Mouse (Mus musculus) lung, embryonic 16.5 days (tissue): ENCODE data around the gene Tssk1. TPM values are rescaled to one million over a fixed set of nuclear protein-coding genes. Genes with fewer than 3 reads are reported as not detected.

Source experiments
- ATAC-seq: fragments of 200-750 bp; cut with Nextera tagmentation; 2 replicates; pipeline ENCODE4 v1.8.0; 2017; ENCODE audit warnings: low read depth, mild to moderate bottlenecking, moderate library complexity
- H3K27ac ChIP-seq: fragments of 300-500 bp; sonication (generic); 2 replicates; pipeline ENCODE4 v1.5.1; 2014; ENCODE audit warnings: mild to moderate bottlenecking, control low read depth, low read length
- H3K27me3 ChIP-seq: fragments of 300-500 bp; sonication (generic); 2 replicates; pipeline ENCODE4 v1.6.1; 2014; ENCODE audit warnings: low read depth, low read length, mixed read lengths; ENCODE audit not compliant: control insufficient read depth, insufficient read depth
- H3K36me3 ChIP-seq: fragments of 300-500 bp; sonication (generic); 2 replicates; pipeline ENCODE4 v1.6.1; 2014; ENCODE audit warnings: low read length; ENCODE audit not compliant: control insufficient read depth, insufficient read depth
- H3K4me1 ChIP-seq: fragments of 300-500 bp; sonication (generic); replicated peaks from 2 replicates; pipeline ENCODE4 v1.6.1; 2014; ENCODE audit warnings: low read length, mixed read lengths; ENCODE audit not compliant: control insufficient read depth, insufficient read depth
- H3K4me2 ChIP-seq: fragments of 300-500 bp; sonication (generic); 2 replicates; pipeline ENCODE4 v1.6.1; 2014; ENCODE audit warnings: low read depth, low read length, control low read depth
- H3K4me3 ChIP-seq: fragments of 300-500 bp; sonication (generic); 2 replicates; pipeline ENCODE4 v1.5.1; 2014; ENCODE audit warnings: mild to moderate bottlenecking, low read length, control low read depth
- H3K9ac ChIP-seq: fragments of 300-500 bp; sonication (generic); 2 replicates; pipeline ENCODE4 v1.6.1; 2014; ENCODE audit warnings: low read length, control low read depth
- H3K9me3 ChIP-seq: fragments of 300-500 bp; sonication (generic); 2 replicates; pipeline ENCODE4 v1.6.1; 2016; ENCODE audit warnings: low read length; ENCODE audit not compliant: control insufficient read depth
- WGBS: fragments of 180-500 bp; shearing (Covaris S2); extraction: QIAGEN DNeasy Blood & Tissue Kit; methylation state at CpG from one replicate; pipeline ENCODE4 v1.1.7; 2014; 5-methylcytosine and 5-hydroxymethylcytosine counted together
- polyA plus RNA-seq: library from polyadenylated mRNA; unstranded; fragments of >200 nt; fragmentation: Nextera tagmentation; extraction: Ambion mirVana; gene quantifications from 2 replicates; pipeline ENCODE4 v1.2.1, GENCODE M21; 2015

Gene Tssk1
- 0.08 TPM in 1 of 2 replicates, not detected in the other for polyA plus RNA-seq

DNA sequence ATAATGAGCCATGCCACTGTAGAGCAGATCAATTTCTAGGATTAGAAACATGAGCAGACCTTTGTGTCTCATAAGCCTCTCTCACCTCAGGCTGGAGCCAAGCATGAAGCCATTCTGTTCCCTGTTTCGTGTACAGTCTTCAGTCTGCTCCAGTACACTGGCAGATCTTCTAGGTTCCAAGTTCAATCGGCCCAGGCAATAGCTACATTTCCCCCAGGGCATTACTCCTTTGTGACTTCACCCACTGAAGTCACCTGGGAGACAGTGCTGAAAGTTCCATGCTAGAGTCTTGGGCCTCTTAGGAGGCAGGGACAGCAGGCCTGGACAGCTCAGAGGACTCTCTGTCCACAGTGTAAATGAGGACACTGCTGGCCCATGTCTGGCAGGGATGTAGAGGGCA, at the start of gene Tssk1:
Tssk1 (plus strand) TSS at position 301 of the 400 bp plus-strand sequence.
- H3K9ac ChIP-seq, result no peak within 1 kb of the TSS
- no peaks in the 10 kb centered on the region for H3K36me3 ChIP-seq
- H3K4me2 ChIP-seq, result no peak within 1 kb of the TSS
- no peak for ATAC-seq
- no peak within 1 kb of the TSS for H3K27ac ChIP-seq
- peaks cover 18% of the 10 kb centered on the region for H3K4me1 ChIP-seq
- no peaks in the 10 kb centered on the region for H3K9me3 ChIP-seq
- 65% methylated on average over 2 of the region's 2 CpGs for WGBS
- no peak within 1 kb of the TSS for H3K4me3 ChIP-seq
- H3K27me3 ChIP-seq, result no peaks in the 10 kb centered on the region; the same call in 1 of the 2 replicates

DNA sequence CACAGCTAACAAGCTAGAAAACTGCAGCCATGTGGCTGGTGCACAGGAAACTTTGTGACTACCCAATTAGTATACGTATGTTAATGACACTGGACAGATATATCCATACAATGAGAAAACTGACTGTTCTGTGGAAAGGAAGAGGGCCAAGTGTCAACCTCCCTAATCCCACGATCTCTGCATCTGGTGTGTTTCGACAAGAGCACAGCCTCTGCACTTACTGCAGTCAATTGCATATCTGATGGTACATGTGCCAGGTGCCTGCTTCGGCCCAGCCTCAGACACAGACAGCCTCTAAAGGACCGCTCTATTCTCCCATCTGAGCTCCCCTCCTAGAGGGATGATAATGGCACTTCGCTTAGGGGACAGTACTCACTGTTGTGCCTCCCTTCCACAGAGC, 45.6 kb upstream of the Tssk1 start:
- ATAC-seq, result no peak
- Histone ChIP-seq H3K9ac (no peak overlapping the region), H3K36me3 (peaks cover 45% of the 10 kb centered on the region), H3K27ac (no peak overlapping the region), H3K27me3 (no peaks in the 10 kb centered on the region), H3K4me2 (no peak overlapping the region), H3K9me3 (no peaks in the 10 kb centered on the region), H3K4me1 (no peaks in the 10 kb centered on the region), H3K4me3 (no peak overlapping the region)
- 93% methylated on average over 6 of the region's 6 CpGs for WGBS

DNA sequence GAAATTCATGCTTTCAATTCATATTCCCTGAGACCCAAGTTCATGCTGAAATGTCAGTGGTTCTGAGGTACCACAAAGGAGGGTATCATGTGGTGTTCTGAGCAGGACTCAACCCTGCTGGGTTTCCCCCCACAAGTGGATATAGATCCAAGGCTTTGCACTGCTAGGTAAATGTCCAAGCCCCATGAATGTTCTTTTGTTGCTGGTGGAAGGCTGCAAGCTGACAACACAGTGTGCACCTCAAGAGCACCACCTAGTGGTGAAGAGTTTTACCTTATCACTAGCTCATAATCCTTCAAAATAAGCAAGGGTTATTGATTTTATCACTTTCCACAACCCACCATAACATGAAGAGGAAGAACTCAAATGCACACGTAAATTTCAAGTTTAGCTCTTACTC, 45.1 kb upstream of the Tssk1 start:
- WGBS, result 26% methylated on average over 1 of the region's 1 CpGs

DNA sequence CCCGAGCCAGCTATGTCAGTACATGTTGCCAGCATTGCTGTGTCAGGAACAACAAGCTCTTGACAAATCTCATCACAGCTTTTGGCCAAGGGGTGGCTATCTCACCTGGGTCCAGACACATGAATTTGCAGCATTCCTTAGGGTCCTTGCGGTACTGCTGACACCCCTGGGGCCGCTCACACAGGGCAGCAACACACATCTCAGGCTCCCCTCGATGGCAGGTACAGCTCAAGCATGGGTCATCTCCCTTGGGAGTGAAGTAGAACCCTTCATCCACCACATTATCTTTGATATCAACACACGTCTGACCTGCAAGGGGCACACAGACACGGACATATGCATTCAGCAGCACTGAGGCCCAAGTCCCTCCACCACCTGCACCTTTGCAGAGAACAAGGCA, 44.5 kb upstream of the Tssk1 start:
- peaks cover 41% of the 10 kb centered on the region for H3K36me3 ChIP-seq
- no peak overlapping the region for H3K4me2 ChIP-seq
- no peaks in the 10 kb centered on the region for H3K4me1 ChIP-seq
- no peak overlapping the region for H3K4me3 ChIP-seq
- H3K27ac ChIP-seq, result no peak overlapping the region
- H3K9ac ChIP-seq, result no peak overlapping the region
- 78% methylated on average over 6 of the region's 6 CpGs for WGBS
- no peaks in the 10 kb centered on the region for H3K27me3 ChIP-seq
- no peaks in the 10 kb centered on the region for H3K9me3 ChIP-seq
- no peak for ATAC-seq

More for the DNA sequence above, 45.1 kb upstream of the Tssk1 start:
- Histone ChIP-seq H3K4me3 (no peak overlapping the region), H3K27me3 (no peaks in the 10 kb centered on the region), H3K9me3 (no peaks in the 10 kb centered on the region), H3K4me2 (no peak overlapping the region), H3K36me3 (peaks cover 41% of the 10 kb centered on the region), H3K9ac (no peak overlapping the region), H3K4me1 (no peaks in the 10 kb centered on the region), H3K27ac (no peak overlapping the region)
- ATAC-seq, result no peak

DNA sequence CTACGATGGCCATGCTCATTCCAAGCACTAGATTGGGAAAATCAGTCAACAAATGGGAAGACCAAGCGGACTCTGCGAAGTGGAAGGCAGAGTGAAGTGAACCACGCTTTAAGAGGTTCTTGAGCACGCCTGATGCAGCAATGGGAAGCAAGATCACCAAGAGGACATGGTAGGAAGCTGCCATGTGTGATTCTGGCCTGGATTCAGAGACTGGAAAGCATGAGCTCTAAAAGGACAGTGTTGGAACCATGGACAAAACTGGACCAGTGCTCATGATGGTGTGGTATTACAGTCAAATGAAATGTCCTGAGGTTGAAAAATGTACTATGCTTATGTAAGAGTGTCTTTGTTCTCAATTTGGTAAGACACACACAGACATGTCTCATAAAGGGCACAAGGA, 42.7 kb upstream of the Tssk1 start:
- Histone ChIP-seq H3K4me1 (no peaks in the 10 kb centered on the region), H3K9me3 (no peaks in the 10 kb centered on the region), H3K27ac (no peak overlapping the region), H3K4me2 (no peak overlapping the region), H3K36me3 (peaks cover 35% of the 10 kb centered on the region), H3K4me3 (no peak overlapping the region), H3K9ac (no peak overlapping the region), H3K27me3 (no peaks in the 10 kb centered on the region)
- WGBS, result 97% methylated on average over 5 of the region's 5 CpGs
- ATAC-seq, result no peak

DNA sequence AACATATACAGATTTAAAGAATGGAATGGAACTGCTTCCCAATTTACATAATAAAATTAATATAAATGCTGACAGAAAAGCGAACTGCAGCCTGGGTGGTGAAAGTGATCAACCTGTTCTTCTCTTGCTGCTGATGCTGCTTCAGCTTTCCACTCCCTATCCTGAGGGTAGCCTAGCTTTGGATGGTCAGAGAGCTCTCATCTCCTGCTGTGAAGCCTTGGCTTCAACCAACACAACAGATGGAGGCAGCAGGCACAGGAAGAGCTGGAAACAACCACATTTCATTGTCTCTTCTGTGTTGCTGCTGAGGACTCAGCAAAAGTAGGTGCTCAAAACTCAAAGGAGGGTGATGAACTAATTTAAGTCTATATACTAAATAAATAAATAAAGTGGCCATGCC, 42.2 kb upstream of the Tssk1 start:
- Histone ChIP-seq H3K4me1 (no peaks in the 10 kb centered on the region), H3K4me3 (no peak overlapping the region), H3K9ac (no peak overlapping the region), H3K36me3 (peaks cover 40% of the 10 kb centered on the region), H3K4me2 (no peak overlapping the region), H3K27me3 (no peaks in the 10 kb centered on the region), H3K9me3 (no peaks in the 10 kb centered on the region), H3K27ac (no peak overlapping the region)
- 93% methylated on average over 1 of the region's 1 CpGs for WGBS
- no peak for ATAC-seq

DNA sequence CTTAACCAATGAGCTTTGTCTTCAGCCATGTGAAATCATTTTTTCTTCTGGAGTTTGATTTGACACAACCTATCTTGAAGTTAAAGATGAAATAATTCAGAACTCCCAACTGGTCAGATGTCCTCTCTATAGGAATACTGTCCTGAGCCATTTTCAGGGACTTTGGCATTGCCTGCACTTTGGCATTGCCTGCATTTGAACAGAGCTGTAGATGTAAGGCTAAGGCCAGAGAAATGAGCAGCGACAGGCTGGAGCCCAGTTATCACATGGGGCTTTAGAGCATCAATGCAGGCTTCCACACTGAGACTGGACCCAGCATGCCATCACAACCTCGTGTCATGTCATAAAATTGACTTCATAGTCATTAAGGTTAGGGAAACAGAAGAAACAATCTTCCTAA, 40.8 kb upstream of the Tssk1 start:
- no peak overlapping the region for H3K9ac ChIP-seq
- 79% methylated on average over 2 of the region's 2 CpGs for WGBS
- no peak for ATAC-seq

DNA sequence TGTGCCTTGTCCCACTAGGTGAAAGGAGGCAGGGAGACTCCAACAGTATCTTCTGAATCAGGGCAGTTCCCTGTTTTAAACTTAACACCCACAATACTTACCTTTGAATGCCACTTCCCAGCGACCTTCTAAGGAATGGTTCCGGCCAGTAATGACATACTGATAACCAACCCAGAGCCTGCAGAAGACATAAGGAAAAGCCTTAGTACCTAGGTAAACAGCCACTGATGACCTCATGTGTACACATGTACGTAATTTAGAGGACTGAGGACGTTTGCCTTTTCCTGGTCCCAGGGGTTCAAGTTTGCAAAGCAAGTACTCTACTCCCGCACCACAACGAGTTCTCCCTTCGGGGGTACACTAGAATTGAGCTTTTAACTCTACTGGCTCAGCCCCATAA, 36.9 kb upstream of the Tssk1 start:
- ATAC-seq, result no peak
- Histone ChIP-seq H3K36me3 (peaks cover 49% of the 10 kb centered on the region), H3K4me2 (no peak overlapping the region), H3K27ac (no peak overlapping the region), H3K4me1 (no peaks in the 10 kb centered on the region), H3K9ac (no peak overlapping the region), H3K9me3 (no peaks in the 10 kb centered on the region), H3K4me3 (no peak overlapping the region), H3K27me3 (no peaks in the 10 kb centered on the region)
- WGBS, result 74% methylated on average over 7 of the region's 7 CpGs

More for the DNA sequence above, 40.8 kb upstream of the Tssk1 start:
- H3K9me3 ChIP-seq, result no peaks in the 10 kb centered on the region
- no peak overlapping the region for H3K4me3 ChIP-seq
- no peaks in the 10 kb centered on the region for H3K27me3 ChIP-seq
- H3K27ac ChIP-seq, result no peak overlapping the region
- H3K4me1 ChIP-seq, result no peaks in the 10 kb centered on the region
- no peak overlapping the region for H3K4me2 ChIP-seq
- peaks cover 49% of the 10 kb centered on the region for H3K36me3 ChIP-seq

DNA sequence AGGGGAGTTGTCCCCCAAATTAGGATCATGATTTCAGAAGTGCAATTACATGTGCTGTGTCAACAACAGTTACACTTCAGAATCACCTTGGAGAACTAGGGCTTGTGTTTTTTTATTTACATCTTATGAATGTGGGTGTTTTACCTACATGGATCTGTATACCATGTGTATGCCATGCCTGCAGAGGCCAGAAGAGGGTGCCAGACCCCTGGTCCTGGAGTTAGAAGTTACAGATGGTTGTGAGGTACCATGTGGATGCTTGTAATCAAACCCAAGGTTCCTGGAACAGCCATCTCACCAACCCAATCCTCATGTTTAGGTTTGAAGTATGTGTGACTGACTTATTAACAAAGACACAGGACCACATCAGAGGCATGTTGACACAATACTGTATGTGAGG, 35.4 kb upstream of the Tssk1 start:
- Histone ChIP-seq H3K27me3 (no peaks in the 10 kb centered on the region), H3K27ac (no peak overlapping the region), H3K4me3 (no peak overlapping the region), H3K9ac (no peak overlapping the region), H3K36me3 (peaks cover 44% of the 10 kb centered on the region), H3K9me3 (no peaks in the 10 kb centered on the region), H3K4me1 (no peaks in the 10 kb centered on the region), H3K4me2 (no peak overlapping the region)
- ATAC-seq, result no peak

DNA sequence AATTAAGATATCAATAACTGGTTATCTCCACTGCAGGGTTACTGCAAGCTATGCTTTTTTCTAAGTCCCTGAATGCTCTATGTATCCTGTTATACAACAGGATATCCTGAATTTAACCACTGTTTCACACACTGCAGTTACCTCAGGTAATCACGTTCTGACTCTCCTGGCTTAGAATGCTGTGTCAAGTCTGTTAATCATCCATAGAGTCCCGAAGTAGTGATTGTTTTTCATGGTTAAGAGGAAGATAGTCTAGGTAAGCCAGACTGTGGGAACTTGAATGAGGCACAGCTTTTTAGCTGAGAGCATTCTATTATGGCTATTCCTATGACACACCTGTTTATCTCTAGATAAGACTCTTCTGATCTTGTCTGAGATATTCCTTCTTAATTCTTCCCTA, 28.7 kb upstream of the Tssk1 start:
- H3K4me3 ChIP-seq, result no peak overlapping the region
- peaks cover 6% of the 10 kb centered on the region; the same call in 1 of the 2 replicates for H3K36me3 ChIP-seq
- no peak overlapping the region for H3K9ac ChIP-seq
- H3K4me2 ChIP-seq, result no peak overlapping the region
- H3K4me1 ChIP-seq, result no peaks in the 10 kb centered on the region
- no peak overlapping the region for H3K27ac ChIP-seq
- no peaks in the 10 kb centered on the region for H3K27me3 ChIP-seq
- ATAC-seq, result no peak
- WGBS, result 58% methylated on average over 2 of the region's 2 CpGs
- H3K9me3 ChIP-seq, result no peaks in the 10 kb centered on the region
